Mouse (Mus musculus) neural tube, embryonic 10.5 days (tissue): ENCODE data around the gene Dpep1.
"Not testable (repeated sequence)": the region's sequence is repeated elsewhere in the genome, so short reads cannot be mapped to it uniquely, and the experiment has no call there.

Source experiments
- DNase-seq: peaks from one replicate; pipeline ENCODE4 v3.0.0-alpha.2; 2017; ENCODE audit warnings: low spot score; ENCODE audit errors: extremely low spot score

The Dpep1 gene

DNA sequence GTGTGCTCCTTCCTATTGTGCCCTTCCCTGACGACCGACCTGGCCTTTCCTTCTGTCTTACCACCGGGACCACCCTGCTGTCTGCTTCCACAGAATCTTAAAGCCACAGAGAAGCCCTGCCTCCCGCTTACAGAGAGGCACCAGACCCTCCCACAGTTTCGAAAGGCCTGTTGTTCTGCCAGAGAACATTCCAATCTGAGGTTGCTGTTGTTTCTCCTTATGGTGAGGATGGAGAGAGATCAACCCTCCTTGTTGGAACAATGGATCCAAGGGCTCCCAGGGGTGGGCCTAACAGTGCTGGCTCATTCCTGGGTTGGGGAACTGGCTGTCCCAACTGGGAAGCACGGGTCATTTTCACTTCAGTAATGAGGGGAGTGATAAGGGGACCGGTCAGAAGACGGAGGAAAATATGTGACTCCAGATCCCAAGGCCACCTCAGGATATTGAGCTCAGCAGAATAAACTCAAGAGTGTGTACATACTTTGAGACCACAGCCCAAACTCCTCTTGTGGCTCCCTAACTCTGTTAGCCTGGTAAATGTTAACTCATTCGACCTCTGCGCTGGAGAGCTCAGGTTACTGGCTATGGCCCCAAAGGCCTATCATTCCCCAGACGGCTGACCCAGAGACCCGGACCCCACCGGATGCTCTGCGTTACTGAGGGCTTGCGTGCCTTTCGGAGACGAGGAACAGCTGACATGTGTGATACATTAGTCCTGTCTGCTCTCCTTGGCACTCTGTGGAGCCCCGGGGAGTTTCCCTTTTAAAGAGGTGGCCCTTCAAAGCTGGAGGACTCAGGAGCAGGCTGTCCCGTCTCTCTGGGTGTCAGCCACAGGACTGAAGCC lies at the start of gene Dpep1:
Dpep1 (plus strand) TSS at position 677 of the 844 bp plus-strand sequence.
- DNase-seq = peak; percentile 44

- DNase-seq = no peak
These were observed 49.8 kb upstream of the Dpep1 start for GRCm38 (mm10) chr8:123136287-123136686.

DNA sequence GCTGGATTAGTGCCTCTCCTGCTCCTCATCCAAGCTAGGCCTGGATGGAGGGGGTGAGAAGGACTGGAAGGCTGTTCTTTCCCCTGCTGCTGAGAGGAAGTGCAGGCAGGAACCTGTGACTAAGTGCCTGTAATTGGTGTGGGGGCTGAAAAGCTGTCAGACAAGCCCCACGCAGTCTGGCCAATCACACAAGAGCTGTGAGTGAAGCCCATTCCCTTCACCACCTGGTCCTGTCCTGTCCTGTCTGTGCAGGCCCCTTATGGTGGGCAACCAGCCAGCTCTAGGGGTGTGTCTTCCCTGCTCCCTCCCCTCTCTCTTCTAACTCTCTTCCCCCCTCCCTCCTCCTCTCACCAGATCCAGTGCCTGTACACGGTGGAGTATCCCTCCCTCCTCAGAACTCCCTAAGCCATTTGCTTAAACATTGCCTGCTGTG lies 48.4 kb upstream of the Dpep1 start:
- DNase-seq = no peak

DNA sequence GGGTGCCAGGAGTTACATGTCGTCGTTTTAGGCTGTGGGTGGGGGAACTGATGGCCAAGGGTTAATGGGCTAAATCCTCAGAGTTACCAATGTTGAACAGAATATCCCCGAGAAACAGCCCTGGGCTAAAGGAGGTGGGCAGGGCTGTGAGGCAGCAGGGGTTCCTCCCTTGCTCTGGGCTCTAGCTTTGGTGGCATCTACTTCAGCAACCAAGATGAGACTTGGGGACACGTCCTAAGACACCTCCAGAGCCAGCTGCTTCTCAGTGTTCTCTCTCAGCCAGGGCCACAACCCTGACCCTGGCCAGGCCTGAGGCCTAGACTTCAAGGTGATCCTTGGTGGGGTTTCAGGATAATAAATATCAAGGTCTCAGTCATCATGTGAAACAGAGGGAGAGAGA lies 47.3 kb upstream of the Dpep1 start:
- no peak for DNase-seq

- DNase-seq = no peak
These were observed 44.1 kb upstream of the Dpep1 start for GRCm38 (mm10) chr8:123141741-123142462.

- no peak for DNase-seq
These were observed 40.8 kb upstream of the Dpep1 start for GRCm38 (mm10) chr8:123145279-123145678.

- no peak for DNase-seq
These were observed 39.7 kb upstream of the Dpep1 start for GRCm38 (mm10) chr8:123146390-123146789.

DNA sequence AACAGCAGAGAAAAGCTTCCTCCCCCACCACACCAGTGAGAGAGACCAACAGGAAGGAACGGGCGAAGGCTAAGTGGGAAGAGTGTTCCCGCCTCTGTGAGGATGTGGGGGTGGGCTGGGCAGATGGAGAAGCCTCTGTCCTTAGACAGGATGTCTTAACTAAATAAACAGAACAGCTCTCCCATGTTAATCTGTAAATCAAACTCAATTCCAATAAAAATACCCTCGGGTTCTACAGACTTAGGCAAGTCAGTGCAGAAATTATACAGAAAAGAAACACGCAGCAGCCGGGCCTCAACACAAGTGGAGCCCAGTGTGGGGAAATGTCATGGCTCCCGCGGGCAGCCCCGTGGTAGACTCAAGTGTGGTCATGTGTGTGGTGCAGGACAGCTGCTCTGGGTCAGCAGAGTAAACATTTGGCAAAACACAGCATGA lies 35.3 kb upstream of the Dpep1 start:
- DNase-seq = no peak

- no peak for DNase-seq
These were observed 30.9 kb upstream of the Dpep1 start for GRCm38 (mm10) chr8:123155177-123155576.

GRCm38 (mm10) chr8:123156070-123156773 lies 29.8 kb upstream of the Dpep1 start:
- no peak for DNase-seq

DNA sequence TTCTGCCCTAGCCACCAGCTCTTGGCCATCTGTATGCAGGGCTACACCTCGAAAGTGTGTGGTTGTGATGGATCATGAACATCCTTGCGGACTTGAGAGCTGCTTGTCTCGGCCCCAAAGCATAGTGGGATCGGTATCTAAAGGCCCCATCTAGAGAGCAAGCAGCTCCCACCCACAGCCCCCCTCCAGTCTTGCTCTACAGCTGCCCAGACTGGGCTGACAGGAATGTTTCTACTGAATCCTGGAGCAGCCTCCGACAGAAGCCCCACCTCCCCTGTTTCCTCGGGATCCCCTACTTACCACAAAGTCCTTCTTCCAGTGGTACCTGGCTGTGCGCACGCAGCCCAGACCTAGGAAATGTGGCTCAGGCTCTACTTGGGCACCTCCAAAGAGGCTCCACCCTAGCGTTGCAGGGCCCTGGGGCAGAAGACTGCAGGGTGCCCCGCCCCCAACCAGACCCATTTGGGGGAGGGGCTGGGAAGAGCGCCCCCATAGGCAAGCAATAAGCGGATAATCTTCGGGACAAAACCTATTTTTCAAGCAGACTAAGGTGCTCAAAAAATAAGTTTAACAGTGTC lies 28.1 kb upstream of the Dpep1 start, which contains the start of gene Sult5a1:
Sult5a1 (minus strand) TSS at position 428 of the 578 bp plus-strand sequence.
- no peak for DNase-seq

GRCm38 (mm10) chr8:123181391-123181790 lies 4.7 kb upstream of the Dpep1 start:
- peak; percentile 49 for DNase-seq

DNA sequence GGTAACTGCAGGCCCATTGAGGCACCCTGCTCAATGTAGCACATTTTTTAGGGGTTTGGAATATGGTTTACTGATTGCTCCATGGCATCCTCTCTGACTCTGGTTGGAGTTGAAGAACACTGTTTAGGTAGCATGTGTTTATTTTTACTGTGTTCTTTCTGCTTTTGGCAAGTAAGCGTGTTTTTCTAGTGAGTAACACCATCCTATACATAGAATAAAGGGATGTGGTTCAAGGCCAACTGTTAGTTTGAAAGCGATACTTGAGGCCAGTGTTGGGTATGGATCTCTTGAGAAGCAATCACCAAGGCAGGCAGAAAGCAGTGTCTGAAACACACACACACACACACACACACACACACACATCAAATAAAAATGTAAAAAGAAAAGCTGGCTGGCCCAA lies 2.0 kb downstream of the Dpep1 start:
- DNase-seq = no peak

GRCm38 (mm10) chr8:123188841-123189240 lies 2.8 kb downstream of the Dpep1 start:
- no peak for DNase-seq

DNA sequence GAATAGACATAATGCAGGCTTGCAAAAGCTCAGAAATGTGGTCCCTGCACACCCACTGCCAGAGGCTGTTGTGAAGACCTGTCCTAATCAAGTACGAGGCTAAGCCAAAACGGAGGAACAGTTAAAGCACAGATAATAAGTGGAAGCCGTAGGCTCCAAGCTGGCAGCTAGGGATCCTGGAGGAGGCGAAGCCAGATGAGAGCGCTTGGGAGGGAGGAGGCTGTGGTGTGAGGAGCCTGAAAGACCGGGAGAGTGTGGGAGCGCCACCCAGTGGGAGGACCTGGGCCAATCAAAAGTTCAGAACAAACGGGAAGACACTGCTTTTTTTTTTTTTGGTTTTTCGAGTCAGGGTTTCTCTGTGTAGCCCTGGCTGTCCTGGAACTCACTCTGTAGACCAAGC lies 4.6 kb downstream of the Dpep1 start:
- DNase-seq = peak; percentile 71

DNA sequence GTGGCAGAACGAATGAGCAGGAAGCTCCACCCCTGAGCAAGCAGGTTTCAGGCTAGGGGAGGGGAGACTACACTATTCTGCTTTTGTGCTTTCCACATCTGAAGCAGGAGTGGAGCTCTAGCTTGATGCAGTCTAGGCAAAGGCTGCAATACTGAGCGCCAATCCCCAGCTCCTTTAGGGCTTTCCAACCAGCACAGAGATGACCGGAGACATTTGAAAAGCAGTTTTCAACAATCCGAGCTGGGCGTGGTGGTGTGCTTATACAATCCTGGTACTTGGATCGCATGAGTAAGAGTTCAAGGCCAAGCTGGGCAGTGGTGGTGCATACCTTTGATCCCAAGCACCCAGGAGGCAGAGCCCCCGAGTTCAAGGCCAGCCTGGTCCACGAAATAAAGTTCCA lies 5.9 kb downstream of the Dpep1 start:
- no peak for DNase-seq

GRCm38 (mm10) chr8:123193771-123194170 lies 7.7 kb downstream of the Dpep1 start:
- no peak for DNase-seq

DNA sequence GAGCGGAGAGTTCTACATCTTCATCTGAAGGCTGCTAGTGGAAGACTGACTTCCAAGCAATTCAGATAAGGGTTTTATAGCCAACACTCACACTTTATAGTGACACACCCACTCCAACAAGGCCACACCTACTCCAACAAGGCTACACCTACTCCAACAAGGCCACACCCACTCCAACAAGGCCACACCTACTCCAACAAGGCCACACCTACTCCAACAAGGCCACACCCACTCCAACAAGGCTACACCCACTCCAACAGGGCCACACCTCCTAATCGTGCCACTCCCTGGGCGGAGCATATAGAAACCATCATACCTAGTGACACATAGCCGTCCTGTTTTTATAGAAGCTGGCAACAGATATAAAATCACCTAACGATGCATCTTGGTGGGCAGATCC lies 11.0 kb downstream of the Dpep1 start:
- DNase-seq = not testable (repeated sequence)

GRCm38 (mm10) chr8:123199864-123200263 lies 13.8 kb downstream of the Dpep1 start:
- DNase-seq = no peak

- DNase-seq = peak; percentile 87
These were observed 16.2 kb downstream of the Dpep1 start for GRCm38 (mm10) chr8:123202288-123202687.

DNA sequence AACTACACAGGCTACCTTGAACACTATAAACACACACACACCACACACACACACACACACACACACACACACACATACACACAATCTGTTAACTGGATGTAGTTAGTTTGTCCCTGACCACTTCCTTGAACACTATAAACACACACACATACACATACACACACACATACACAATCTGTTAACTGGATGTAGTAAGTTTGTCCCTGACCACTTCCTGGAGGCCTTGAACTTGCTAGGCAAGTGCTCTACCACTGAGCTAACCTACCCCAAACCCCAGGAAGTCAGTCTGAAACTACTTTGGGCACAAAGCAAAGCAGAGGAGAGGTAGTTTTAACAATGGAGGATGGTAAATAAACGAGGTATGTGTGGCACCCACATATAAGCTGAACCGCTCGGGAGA lies 17.5 kb downstream of the Dpep1 start:
- no peak for DNase-seq
